Mouse (Mus musculus): ENCODE measurements around the gene Cox19.

DNA sequence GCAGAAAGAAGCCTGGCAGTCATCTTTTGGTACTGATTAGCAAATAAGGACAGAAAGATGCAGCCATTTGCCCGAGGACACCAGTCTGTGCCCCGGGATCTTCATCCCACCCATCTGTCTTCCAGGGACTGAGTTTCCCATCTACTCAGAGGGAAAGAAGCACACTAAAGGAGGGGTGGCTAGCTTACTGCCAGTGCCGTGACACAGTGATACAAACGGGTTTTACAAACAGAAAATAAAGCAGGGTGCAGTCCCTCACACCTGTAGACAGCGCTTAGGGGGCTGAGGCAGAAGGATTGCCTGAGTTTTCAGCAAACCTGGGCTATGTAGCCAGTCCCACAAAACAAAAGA, 5.9 kb downstream of the Cox19 start:
- TF ChIP-seq CTCF (IDR thresholded peaks at IDR 0.05; ENCODE audit: low read depth, low read length) (no peak), POLR2A (IDR thresholded peaks at IDR 0.05; ENCODE audit: insufficient read depth, low read length) (no peak)
